Mouse (Mus musculus) liver, adult 2 months (tissue): ENCODE results near the gene Pgap3. TPM values are rescaled to one million over a fixed set of nuclear protein-coding genes. Genes with fewer than 3 reads are reported as not detected.

Experiments used
- DNase-seq: peaks from one replicate; pipeline ENCODE4 v3.0.0-alpha.2; 2011; ENCODE audit warnings: low read depth, low spot score; ENCODE audit errors: extremely low read depth
- H3K27ac ChIP-seq: fragments of 200-500 bp; replicated peaks from 2 replicates; pipeline ENCODE4 v1.5.1; 2012; ENCODE audit warnings: low read depth, mild to moderate bottlenecking, control low read depth, inconsistent platforms, low read length; ENCODE audit not compliant: insufficient read depth
- H3K27me3 ChIP-seq: fragments of 200-500 bp; 2 replicates; pipeline ENCODE4 v1.6.1; 2012; ENCODE audit warnings: mild to moderate bottlenecking, moderate library complexity, low read length, inconsistent platforms; ENCODE audit not compliant: control insufficient read depth, insufficient read depth
- H3K36me3 ChIP-seq: fragments of 200-500 bp; 2 replicates; pipeline ENCODE4 v1.6.1; 2012; ENCODE audit warnings: low read length, inconsistent platforms; ENCODE audit not compliant: control insufficient read depth, insufficient read depth
- H3K4me1 ChIP-seq: fragments of 200-500 bp; 2 replicates; pipeline ENCODE4 v1.6.1; 2011; ENCODE audit warnings: low read length; ENCODE audit not compliant: control insufficient read depth, insufficient read depth
- H3K4me3 ChIP-seq: fragments of 200-500 bp; 2 replicates; pipeline ENCODE4 v1.5.1; 2011; ENCODE audit warnings: low read depth, mild to moderate bottlenecking, control low read depth, low read length, moderate library complexity; ENCODE audit not compliant: insufficient read depth
- H3K79me2 ChIP-seq: fragments of 200-500 bp; 2 replicates; pipeline ENCODE4 v1.6.1; 2012; ENCODE audit warnings: inconsistent platforms, mild to moderate bottlenecking, low read length, moderate library complexity; ENCODE audit not compliant: control insufficient read depth, insufficient read depth
- H3K9ac ChIP-seq: fragments of 200-500 bp; 2 replicates; pipeline ENCODE4 v1.6.1; 2012; ENCODE audit warnings: low read depth, mild to moderate bottlenecking, control low read depth, inconsistent platforms, low read length
- CTCF ChIP-seq: fragments of 200-500 bp; IDR thresholded peaks from 2 replicates; pipeline ENCODE4 v1.5.1; 2011; ENCODE audit warnings: low read depth, low read length, control low read depth
- POLR2A ChIP-seq: fragments of 200-500 bp; IDR thresholded peaks from 2 replicates; pipeline ENCODE4 v1.6.1; 2011; ENCODE audit warnings: low read length, control low read depth; ENCODE audit not compliant: insufficient read depth; ENCODE audit errors: extremely low read depth
- WGBS: fragments of 180-500 bp; shearing (Covaris S2); methylation state at CpG from one replicate; pipeline ENCODE4 v1.1.7; 2018; 5-methylcytosine and 5-hydroxymethylcytosine counted together
- polyA plus RNA-seq: library from polyadenylated mRNA; depleted of rRNA; stranded (reverse); fragments of >200 nt; gene quantifications from 2 replicates; pipeline ENCODE4 v1.2.3, GENCODE M21; 2012
- total RNA-seq: library from RNA; depleted of rRNA; stranded (reverse); fragments of >200 nt; gene quantifications from 2 replicates; pipeline ENCODE4 v1.2.3, GENCODE M21; 2014

Gene Pgap3
- total and polyA plus RNA-seq, 2 experiments: 0.37 to 5.0 TPM

GRCm38 (mm10) chr11:98348083-98348961 is 52.0 kb downstream of the Pgap3 start, which contains the start of gene Ppp1r1b:
Gene Ppp1r1b (plus strand): TSS chr11:98348404.
- TF ChIP-seq CTCF (no peak), POLR2A (no peak)
- no peaks in the 10 kb centered on the region for H3K36me3 ChIP-seq
- no peaks in the 10 kb centered on the region for H3K79me2 ChIP-seq
- H3K4me3 ChIP-seq: peak within 1 kb of the TSS; percentile 33; the same call in 1 of the 2 replicates
- H3K27me3 ChIP-seq: peaks cover 23% of the 10 kb centered on the region
- H3K4me1 ChIP-seq: no peaks in the 10 kb centered on the region; the same call in 1 of the 2 replicates
- no peak for DNase-seq
- H3K27ac ChIP-seq: no peak within 1 kb of the TSS
- peak within 1 kb of the TSS; percentile 43 for H3K9ac ChIP-seq
- WGBS: 3% methylated on average over 55 of the region's 55 CpGs

- Histone ChIP-seq H3K9ac (no peak overlapping the region), H3K36me3 (no peaks in the 10 kb centered on the region), H3K27me3 (peaks cover 23% of the 10 kb centered on the region), H3K4me1 (no peaks in the 10 kb centered on the region; the same call in 1 of the 2 replicates), H3K4me3 (no peak overlapping the region), H3K79me2 (no peaks in the 10 kb centered on the region), H3K27ac (no peak overlapping the region)
- peak; percentile 21 for DNase-seq
- 7% methylated on average over 11 of the region's 12 CpGs for WGBS
- TF ChIP-seq POLR2A (no peak), CTCF (no peak)
Measured at GRCm38 (mm10) chr11:98347385-98348082, 52.8 kb downstream of the Pgap3 start.

- Histone ChIP-seq H3K27me3 (peaks cover 23% of the 10 kb centered on the region), H3K4me1 (no peaks in the 10 kb centered on the region; the same call in 1 of the 2 replicates), H3K4me3 (no peak overlapping the region), H3K79me2 (no peaks in the 10 kb centered on the region), H3K27ac (no peak overlapping the region), H3K9ac (no peak overlapping the region), H3K36me3 (no peaks in the 10 kb centered on the region)
- no peak for DNase-seq
- no peak for TF ChIP-seq CTCF
- no peak for TF ChIP-seq POLR2A
- 28% methylated on average over 9 of the region's 9 CpGs for WGBS
Measured at GRCm38 (mm10) chr11:98346168-98346567, 54.1 kb downstream of the Pgap3 start.

GRCm38 (mm10) chr11:98345253-98345652 is 55.0 kb downstream of the Pgap3 start:
- H3K27me3 ChIP-seq: peaks cover 23% of the 10 kb centered on the region
- 2% methylated on average over 14 of the region's 14 CpGs for WGBS
- no peaks in the 10 kb centered on the region for H3K79me2 ChIP-seq
- H3K4me1 ChIP-seq: no peaks in the 10 kb centered on the region; the same call in 1 of the 2 replicates
- H3K9ac ChIP-seq: no peak overlapping the region
- H3K27ac ChIP-seq: no peak overlapping the region
- H3K4me3 ChIP-seq: no peak overlapping the region
- DNase-seq: peak; percentile 41
- TF ChIP-seq CTCF: peak; percentile 85
- no peak for TF ChIP-seq POLR2A
- no peaks in the 10 kb centered on the region for H3K36me3 ChIP-seq

- Histone ChIP-seq H3K4me1 (no peaks in the 10 kb centered on the region; the same call in none of the 2 replicates), H3K27ac (no peak overlapping the region), H3K27me3 (peaks cover 14% of the 10 kb centered on the region; the same call in 1 of the 2 replicates), H3K36me3 (no peaks in the 10 kb centered on the region), H3K9ac (no peak overlapping the region), H3K79me2 (no peaks in the 10 kb centered on the region), H3K4me3 (no peak overlapping the region; the same call in 1 of the 2 replicates)
- DNase-seq: peak; percentile 65
- 4% methylated on average over 29 of the region's 29 CpGs for WGBS
- TF ChIP-seq POLR2A (no peak), CTCF (peak; percentile 100)
Measured at GRCm38 (mm10) chr11:98342000-98342945, 58.0 kb downstream of the Pgap3 start.
